Mouse (Mus musculus) heart, adult 8-10 months (tissue): Measurements from ENCODE around the gene Tulp2. TPM values are rescaled to one million over a fixed set of nuclear protein-coding genes. Genes with fewer than 3 reads are reported as not detected.
"Not testable (repeated sequence)": the region's sequence is repeated elsewhere in the genome, so short reads cannot be mapped to it uniquely, and the experiment has no call there.

Experiments
- DNase-seq: peaks from one replicate; pipeline ENCODE4 v3.0.0; 2022; ENCODE audit warnings: low spot score
- total RNA-seq, 4 experiments: library from RNA; stranded (reverse); gene quantifications; 2 replicates each; pipeline ENCODE4 v1.2.4; 2022

Gene Tulp2
- total RNA-seq, 4 experiments from 2014 or later: not detected

DNA sequence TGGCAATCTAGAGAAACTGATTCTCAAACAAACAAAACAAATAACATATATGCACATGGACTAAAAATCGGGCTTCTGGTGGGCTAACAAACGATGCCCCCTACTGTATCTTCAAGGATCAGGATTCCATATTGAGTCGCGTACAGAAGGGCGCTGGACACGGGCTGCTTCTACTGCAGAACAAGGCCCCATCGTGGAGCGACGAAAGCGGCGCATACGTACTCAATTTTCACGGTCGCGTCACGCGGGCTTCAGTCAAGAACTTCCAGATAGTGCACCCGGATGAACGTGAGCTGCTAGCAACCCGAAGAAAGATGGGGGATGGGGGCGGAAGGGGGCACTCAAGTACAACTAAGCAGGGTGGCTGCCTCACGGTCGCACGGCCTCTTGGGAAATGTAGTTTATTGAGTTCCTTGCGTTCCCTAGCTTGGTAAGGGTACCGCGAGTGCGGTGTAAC is 40.1 kb downstream of the Tulp2 start:
- peak; percentile 89 for DNase-seq

DNA sequence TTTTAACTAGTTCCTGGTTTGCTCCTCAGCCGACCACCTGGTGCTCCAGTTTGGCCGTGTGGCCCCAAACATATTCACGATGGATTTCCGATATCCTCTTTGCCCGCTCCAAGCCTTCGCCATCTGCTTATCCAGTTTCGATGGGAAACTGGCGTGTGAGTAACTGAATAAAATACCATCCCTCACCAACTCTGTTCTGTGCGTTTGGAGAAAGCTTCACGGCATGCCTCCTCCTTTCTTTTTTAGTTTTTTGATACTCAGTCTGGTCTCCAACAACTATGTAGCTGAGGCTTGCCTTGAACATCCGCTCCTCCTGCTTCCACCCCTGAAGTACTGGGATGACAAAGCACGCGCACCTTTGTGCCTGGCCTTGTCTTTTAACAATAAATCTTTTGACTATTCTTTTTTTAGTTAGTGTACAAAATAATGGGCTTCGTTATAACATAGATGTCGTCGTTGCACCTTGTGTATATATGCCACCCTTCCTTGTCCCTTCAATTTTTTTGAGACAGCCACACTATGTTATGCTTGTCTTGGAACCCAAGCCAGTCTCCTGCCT is 40.6 kb downstream of the Tulp2 start:
- DNase-seq: no peak

DNA sequence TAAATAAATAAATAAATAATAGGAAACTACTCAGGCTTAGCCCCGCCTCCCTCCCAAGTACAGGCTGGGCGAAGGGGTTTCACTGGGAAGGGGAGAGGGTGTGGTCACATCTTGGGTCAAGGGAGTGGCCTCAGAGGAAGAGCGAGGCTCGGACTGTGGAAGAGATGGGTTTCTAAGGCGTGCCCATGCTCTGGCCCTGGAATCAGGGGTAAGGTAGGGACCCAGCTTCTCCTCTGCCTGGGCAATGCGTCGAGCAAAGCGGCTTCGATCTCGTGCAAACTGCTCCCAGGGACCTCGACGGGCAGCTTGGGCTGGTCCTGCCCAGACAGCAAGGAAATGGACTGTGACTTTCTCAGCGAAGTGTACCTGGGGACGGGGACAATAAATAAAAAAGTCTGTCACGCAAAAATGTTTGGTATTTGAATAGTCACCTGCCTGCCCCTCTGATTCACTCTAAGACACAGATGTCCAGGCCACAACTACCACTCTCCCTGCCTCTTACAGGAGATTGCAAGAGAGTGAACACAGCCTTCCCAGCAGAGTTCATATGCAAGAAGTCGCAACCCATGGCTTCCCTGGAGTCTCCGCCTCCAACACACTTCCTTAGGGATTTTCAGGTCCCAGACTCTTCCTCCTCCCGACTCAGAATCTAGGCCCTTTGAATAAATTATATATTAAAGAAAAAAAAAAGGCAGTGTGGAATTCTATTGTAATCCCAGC is 41.4 kb downstream of the Tulp2 start:
- no peak for DNase-seq

DNA sequence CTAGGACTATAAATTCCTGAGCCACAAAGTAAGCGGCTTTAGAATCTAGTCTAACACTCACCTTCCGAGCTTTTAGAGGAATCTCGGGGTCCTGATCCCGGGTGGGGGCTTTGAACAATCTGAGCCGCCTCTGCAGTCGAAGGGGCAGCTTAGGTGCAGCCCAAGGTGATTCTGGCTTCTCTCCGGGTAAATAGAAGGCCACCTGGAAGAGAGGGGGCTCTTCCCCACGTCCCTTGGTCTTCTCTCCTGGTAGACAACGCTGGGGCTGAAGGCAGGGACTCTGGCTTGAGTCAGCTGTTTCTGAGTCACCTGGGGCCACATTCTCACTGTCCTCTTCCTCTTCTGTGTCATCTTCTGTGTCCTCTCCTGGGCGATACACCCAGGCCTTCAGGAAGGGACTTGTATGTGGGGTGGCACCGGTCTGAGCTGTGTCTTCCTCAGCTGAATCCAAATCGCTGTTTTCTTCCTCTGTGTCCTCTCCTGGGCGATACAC is 42.0 kb downstream of the Tulp2 start:
- no peak for DNase-seq

DNA sequence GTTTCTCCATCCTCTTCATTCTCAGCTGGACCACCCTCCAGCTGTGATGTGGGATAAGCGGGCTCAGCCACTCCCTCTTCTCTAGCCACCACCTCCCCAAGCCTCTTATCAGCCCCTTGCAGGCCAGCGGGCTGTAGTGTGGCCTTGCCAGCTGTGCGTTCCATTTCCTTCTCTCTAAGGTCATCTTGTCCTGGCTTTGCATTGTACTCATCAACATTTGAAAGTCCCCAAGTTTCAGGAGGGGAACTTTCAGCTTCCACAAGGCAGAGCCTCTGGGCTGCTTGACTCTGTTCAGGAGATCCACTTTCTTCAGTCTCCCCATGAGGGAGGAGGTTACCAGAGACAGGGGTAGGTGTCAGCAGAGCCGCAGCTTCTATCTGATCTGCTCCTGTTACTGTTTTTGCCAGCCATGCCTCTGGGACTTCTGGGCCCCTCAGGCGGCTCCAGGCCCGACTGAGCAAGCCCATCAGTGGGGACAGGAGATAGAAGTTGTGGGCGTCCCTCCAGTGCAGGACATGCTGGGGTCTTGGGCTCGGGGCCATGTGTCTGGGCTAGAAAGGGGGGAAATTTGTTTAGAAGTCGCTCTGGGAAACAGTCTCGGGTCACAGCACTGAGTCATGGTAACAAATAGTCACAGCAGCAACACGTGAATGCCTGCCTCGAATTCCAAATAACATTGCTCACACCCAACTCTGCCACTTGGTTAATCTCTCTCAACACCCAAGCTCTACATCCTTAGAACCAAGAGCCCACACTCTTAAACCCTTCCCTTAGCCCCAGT is 43.4 kb downstream of the Tulp2 start:
- DNase-seq: peak; percentile 67

DNA sequence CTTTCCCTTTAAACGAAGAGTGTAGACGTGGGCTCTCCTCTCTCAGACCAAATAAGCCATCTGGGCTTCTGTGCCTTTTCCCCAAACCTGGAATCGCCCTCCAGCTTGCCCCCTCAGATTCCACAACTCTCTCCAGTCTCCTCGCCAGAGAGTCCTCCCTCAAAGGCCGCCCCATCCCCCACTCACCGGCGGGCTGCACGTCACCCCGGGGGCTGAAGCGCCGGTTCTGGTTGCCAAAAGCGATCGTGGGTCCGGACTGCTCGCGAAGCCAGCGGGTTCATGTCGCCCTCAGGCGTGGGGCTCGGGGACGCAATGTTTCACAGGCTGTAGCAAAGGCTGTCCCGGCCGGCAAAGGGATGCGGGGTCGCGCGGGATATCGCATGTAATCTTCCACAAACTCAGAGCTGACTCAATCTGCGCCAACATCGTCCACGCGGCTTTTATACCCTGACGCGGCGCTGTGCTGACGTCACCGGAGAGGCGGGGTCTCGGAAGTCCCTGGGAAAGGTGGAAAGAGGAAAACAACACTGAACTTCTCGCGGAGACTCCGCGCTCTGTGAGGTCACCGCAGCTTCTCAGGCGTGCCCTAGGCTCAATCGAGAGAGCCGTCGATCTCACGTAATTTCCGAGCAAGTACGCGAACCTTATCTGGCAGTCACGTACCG is 44.3 kb downstream of the Tulp2 start, which contains the start of the genes Ppp1r15a and Plekha4:
Gene Ppp1r15a, minus strand, starts transcription at position 460 of the 665 bp plus-strand sequence.
Gene Plekha4, plus strand, starts transcription at position 522 of the 665 bp plus-strand sequence.
- DNase-seq: peak; percentile 97

DNA sequence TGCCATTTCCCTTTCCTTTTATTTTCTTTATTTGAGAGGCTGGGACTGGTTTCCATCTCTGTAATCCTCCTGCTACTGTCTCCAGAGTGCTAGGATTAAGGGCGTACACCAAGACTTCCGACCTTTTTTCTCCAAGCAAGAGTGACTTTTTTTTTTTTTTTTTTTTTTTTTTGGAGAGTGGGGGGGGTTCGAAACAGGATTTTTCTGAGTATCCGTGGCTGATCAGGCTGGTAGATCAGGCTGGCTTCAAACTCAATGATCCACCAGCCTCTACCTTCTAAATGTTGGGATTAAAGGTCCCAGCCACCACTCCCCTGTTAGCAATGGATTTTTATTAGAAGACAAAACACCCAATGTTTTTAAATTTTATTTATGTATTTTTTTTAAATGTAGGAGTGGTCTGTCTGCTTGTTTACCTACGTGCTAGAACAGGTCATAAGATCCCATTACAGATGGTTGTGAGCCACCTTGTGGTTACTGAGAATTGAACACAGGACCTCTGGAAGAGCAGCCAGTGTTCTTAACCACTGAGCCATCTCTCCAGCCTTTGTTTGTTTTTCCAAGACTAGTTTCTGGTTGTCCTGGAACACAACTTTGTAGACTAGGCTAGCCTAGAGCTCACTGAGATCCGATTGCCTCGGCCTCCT is 44.9 kb downstream of the Tulp2 start:
- DNase-seq: no peak

DNA sequence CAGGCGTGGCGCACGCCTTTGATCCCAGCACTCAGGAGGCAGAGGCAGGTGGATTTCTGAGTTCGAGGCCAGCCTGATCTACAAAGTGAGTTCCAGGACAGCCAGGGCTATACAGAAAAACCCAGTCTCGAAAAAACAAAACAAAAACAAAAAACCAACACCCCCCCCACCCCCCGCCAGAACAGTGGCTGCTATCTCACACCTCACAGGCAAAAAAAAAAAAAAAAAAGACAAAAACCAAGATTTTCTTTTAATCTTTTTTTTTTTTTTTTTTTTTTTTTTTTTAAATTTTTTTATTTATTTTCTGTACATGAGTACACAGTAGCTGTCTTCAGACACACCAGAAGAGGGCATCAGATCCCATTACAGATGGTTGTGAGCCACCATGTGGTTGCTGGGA is 45.5 kb downstream of the Tulp2 start:
- not testable (repeated sequence) for DNase-seq

DNA sequence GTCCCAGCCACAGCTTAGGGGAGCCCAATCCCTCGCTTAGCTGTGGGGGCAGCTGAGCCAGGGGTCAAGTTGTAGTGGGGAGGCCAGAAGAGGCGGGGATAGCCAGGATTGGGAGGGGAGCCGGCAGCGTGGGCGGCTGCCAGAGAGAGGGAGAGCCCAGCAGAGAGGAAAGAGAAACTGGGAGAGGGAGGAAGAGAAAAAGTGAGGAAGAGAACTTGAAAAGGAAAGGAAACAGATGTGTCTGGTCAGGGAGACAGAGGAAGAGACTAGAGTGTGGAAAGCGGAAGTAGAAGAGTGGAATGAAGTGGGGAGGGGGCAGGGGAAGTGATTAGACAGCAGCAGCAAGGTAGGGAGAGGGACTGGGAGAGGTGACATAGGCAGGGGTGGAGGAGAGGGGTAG is 47.8 kb downstream of the Tulp2 start:
- no peak for DNase-seq

DNA sequence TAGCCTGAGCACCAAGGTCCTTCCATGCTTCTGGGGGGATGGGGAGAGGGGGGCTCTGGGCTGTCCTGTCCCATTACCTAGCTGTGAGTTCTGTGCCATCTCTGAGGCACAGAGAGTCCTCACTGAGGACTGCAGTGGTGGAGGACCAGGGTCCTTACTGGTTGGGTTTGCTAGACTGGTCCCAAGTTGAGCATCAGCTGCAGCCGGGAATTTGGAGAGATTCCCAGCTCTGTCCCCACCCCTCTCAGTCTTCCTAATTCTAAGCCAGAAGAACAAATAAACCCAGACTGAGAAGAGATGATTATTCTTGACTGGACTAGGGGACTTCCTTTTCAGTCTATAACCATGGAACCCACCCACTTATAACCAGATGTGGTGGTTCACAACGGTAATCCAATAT is 49.0 kb downstream of the Tulp2 start:
- no peak for DNase-seq

DNA sequence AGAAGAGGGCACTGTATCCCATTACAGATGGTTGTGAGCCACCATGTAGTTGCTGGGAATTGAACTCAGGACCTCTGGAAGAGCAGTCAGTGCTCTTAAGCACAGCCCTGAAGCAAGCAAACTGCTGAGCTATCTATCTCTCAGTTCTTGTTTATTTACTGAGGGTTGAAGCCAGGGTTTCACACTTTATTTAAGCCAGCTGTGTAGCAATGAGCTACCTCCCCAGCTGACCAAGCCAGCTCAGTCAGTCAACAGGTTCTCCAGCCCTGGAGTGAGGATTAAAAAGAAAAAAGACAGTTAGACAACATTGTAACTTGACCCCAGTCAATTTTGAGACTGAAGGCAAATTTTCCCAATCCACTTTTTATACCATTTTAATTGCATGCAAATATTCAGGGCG is 54.0 kb downstream of the Tulp2 start:
- no peak for DNase-seq

DNA sequence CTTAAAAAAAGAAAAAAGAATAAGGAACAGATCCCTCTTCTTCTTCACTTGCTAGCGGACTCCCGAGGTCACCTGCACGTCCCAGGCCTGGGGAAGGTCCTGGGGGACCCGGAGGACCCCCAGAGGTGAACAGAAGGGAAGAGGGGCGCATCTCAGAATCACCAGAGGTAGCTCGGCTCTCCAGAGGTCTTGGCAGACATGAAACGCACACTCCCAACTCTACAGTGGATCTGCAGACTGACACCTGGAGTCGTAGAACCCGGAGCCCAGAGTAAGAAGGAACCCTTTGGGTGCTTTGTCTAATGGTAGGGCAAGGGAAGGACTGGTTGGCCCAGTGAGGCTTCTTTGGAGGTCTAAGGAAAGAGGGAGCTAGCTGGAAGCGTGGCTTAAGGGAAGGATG is 55.9 kb downstream of the Tulp2 start:
- no peak for DNase-seq

DNA sequence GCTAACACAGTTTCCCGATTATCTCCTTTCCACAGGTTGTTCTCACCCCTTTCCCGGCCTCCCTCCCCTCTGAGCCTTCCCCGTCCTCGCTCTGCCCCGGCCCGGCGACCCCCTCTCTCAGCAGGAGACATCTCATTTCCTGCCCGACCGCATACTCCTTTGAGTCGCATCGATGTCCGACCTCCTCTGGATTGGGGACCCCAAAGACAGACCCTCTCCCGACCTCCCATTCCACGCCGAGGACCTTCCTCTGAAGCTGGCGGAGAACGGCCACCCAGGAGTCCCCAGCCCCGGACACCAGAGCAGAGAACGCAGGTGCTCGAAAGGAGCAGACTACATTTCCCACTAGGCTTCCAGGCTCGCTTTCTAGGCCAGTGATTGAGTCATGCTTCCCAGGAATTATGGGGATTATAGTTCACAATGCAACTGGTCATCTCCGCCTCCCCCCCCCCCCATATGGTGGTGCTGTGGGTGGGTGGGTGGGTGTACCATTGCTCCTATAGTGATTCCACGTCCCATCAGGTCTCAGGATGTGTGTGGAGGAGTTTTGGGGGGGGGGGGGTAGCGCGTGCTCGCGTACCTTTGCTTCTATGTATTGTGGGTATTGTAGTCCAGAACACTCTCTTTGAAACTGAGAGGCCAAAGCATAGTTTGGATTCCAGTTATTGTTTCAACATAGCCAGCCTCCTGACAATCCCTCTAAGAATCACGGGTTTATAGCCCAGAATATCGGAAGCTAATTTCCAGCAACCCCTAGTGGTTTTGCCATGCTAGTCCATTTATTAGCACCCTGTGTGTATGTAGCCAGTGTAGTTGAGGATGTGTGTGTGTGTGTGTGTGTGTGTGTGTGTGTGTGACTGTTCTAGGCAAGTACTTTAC is 56.7 kb downstream of the Tulp2 start:
- DNase-seq: peak; percentile 53

DNA sequence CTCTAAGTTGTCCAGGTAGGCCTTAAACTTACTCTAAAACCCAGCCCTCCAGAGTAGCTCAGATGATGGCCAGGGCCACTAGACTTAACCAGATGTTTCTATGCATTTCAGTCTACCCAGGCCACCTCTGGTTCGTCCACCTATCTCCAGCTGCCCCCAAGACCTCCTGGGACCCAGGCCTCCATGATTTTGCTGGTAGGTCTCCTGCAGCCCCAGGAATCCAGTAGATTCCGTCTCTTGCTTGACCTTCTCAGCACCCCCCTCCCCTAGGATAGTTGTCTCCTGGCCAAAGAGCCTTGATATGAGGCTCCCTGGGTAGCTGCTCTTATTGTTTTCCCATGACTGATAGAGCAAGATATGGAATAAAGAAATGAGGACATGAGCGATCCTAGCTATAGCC is 57.4 kb downstream of the Tulp2 start:
- no peak for DNase-seq

DNA sequence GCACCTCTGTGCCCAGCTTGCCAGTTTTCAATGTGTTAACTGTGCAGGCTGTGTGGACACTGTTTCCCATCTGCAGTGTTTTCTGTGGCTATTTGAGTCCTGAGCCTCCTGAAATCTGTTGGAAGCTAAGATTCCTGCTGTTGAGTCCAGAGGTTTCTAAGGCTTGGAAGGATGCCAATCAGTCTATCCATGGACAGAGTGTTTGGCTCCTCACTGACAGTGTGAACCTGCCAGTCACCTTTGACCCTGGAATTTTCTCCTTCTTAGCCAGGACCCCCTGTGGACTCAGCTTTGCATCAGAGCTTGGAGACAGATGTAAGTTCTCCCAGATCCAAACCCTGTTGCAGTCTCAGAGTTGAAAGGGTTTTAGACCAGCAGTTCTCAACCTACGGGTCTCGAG is 58.5 kb downstream of the Tulp2 start:
- DNase-seq: no peak

DNA sequence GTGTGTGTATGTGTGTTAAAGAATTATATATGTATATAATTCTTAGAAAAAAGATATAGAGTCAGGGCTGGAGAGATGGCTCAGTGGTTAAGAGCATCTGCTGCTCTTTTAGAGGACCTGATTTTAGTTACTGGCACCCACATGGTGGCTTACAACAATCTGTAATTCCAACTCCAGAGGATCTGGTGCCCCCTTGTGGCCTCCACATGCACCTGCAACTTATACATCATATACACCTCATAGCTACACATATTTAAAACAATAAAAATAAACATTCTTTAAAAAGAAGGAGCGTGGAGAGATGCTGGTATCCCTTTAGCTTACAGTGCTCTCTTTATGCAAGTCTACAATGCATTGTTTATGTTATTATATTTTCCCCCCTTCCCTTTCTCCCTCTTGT is 62.8 kb downstream of the Tulp2 start:
- no peak for DNase-seq

DNA sequence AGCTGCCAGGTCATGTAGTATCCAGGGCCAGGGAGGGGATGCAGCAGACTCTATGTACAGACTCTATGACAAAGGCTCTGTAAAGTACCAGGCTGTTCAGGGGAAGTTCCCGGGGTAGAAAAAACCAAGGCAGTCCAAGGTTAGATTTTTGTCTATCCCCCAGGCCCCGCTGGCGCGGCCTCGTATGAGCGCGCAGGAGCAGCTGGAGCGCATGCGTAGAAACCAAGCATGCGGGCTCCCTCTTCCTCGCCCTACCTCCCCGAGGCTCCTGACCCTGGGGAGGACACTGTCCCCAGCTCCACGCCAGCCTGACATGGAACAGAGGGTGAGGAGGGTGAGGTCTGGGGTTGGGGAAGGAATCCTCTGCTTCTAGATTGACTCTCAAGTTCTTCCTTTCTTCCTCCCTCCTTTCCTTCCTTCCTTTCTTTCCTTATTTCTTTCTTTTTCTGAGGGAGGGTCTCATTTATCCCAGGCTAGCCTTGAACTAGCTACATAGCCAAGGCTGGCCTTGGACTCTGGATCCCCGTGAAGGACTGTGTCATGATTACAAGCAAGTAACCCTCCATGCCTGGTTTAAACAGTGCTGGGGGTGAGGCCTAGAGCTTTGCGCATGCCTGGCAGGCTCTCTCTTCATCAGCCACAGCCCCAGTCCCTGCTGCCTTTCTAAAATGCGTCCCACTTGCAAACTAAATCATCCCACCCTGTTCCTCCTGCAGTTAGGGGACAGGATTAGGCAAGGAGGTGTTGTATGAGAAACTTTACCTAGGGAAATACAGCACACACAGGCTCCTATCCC is 68.2 kb downstream of the Tulp2 start:
- no peak for DNase-seq

DNA sequence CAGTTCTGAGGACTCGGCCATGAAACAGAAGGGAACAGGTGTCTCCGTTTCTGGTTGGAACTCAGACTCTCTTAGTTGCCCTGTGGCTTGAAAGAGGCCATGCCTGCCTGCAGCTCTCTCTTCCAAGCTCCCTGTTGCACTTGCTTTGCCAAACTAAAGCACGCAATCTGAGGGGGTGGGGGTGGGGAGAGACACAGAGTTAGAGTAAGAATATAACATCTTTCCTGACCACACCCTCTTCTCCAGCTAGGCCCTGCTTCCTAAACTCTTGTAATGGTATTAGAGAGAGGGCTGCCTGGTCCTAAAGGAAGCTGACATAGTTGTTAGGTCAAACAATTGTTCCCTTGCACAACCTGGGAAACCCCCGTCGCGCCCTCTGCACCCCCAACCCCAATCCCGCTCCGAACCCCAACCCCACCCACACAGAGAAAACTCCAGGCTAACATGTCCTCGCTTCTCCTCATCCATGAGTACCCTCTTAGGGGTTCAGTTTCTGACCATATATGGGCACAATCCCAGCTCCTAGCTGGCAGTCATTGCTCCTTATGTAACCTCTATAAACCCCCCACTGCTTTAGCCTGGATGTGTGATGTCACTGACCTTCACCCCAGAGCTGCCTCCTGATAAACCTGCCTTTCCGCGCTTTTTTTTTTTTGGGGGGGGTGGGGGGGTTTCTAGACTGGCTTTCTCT is 69.3 kb downstream of the Tulp2 start:
- no peak for DNase-seq

DNA sequence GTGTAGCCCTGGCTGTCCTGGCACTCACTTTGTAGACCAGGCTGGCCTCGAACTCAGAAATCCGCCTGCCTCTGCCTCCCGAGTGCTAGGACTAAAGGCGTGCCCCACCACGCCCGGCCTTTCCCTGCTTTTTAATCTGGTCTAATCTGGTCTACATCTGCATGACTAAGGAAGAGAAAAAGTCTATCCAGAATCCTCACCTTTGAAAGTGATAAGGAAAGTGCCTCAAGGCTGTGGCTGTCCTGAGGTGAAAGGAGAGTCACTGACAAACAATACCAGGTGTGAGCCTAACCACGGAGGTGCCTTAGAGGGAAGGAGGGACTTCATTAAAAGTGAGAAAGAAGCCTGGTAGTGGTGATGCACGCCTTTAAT is 69.8 kb downstream of the Tulp2 start:
- no peak for DNase-seq
